Mouse (Mus musculus): ENCODE data around the gene Apoa4.

- TF ChIP-seq RCOR1 (conservative IDR thresholded peaks at IDR 0.05; ENCODE audit: low read depth, low read length) (no peak), CHD1 (IDR thresholded peaks at IDR 0.05; ENCODE audit: low read depth, low read length) (no peak), CTCF (conservative IDR thresholded peaks at IDR 0.05 in 1 of 2, IDR thresholded peaks at IDR 0.05 in 1 of 2; ENCODE audit: low read depth in 2 of 2, low read length in 2 of 2) (no peak), USF1 (IDR thresholded peaks at IDR 0.05; ENCODE audit: low read depth, low read length) (no peak), POLR2A (IDR thresholded peaks at IDR 0.05; ENCODE audit: low read depth, low read length) (no peak), HCFC1 (IDR thresholded peaks at IDR 0.05; ENCODE audit: low read depth, low read length) (no peak), USF2 (conservative IDR thresholded peaks at IDR 0.05; ENCODE audit: low read depth, low read length) (no peak), KAT2A (IDR thresholded peaks at IDR 0.05; ENCODE audit: insufficient replicate concordance, low read length) (no peak), JUND (conservative IDR thresholded peaks at IDR 0.05; ENCODE audit: low read depth, low read length) (no peak)
Observed at GRCm38 (mm10) chr9:46215338-46216322, 24.9 kb upstream of the Apoa4 start.

Data from CH12.LX (cell line).